Mouse (Mus musculus): ENCODE measurements around the gene Acss1.

Gene Acss1

DNA sequence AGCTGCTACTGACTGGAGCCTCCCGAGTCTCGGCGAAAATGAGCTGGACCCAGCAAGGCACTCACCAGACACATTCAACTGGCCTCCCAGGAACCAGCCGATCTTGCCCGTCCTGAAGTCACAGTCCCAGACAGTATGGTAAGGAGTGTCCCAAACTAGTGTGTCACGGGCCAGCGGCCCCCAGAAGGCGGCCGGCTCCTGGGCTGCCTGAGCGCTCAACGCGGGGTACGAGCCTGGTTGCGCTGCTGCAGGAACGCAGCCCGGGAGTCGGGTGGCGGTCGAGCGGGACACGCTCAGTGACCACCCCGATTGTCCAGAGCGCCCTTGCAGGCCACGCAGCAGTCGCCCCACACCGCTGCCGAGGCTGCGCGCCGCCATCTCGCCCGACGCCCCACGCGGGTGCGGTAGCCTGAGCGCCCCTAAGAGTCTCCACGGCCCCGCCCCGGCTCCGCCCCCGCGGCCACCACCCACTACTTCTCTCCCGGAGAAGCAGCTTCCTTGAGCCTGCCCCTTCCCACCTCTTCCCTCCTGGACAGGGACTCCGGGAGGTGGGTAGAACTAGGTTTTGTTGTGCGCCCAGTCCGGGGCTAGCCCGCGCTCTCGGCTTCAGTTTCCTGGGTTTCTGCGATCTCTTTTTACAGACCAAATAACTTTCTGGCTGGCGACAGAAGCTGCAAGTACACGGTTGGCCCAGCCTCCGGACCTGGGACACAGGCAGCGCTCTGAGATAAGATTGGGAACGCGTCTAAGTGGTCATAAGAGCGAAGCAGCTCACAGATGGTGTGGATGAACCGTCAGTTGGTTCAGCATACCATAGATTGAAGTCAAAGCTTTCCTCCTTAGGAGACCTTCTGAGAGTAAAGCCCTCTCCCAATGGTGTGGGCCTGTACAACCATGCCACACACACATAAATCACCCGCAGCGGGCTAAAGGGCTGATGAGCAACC, at the start of gene Acss1:
Gene Acss1 (minus strand): TSS at position 681 of the 947 bp plus-strand sequence.
- DNase-seq (ENCODE audit: low read depth), result peak; percentile 71

GRCm38 (mm10) chr2:150712167-150712674, 43.9 kb upstream of the Acss1 start:
- no peak for DNase-seq (ENCODE audit: low read depth)

DNA sequence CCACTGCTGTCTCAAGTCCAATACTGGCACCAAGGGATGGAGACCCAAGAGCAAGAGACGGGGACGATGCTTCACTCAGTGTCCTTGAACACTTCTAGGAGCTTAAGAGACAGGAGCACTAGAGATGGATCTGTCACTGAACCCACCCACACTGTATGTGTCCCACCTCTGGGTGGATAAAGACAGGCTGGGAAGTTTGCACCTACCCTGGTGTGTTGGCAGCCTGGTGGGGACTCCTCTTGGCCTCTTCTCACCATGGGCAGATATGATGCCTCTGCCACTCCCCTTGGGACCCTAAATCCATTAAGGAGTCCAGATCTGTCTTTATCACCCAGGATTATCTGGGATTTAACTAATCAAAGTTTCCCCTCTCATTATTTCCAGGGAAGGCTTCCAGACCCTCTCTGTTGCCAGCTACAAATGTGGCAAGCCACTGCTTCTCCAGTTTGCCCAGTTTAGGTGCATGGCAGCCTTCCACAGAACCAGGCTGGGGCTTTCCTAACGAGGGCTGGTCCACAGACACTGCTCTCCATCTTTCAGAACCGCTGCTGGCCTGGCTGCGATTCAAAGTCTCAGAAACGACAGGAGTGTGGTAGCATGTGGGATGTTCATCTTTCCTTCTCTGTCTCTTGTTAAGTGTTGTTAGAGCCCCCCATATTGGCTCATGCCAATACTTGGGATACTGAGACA, 23.3 kb upstream of the Acss1 start:
- DNase-seq (ENCODE audit: low read depth), result no peak

GRCm38 (mm10) chr2:150690216-150690615, 21.9 kb upstream of the Acss1 start:
- no peak for DNase-seq (ENCODE audit: low read depth)

GRCm38 (mm10) chr2:150689223-150689800, 21.0 kb upstream of the Acss1 start, which contains the start of gene Vsx1:
Gene Vsx1, minus strand, starts transcription at chr2:150689360.
- DNase-seq (ENCODE audit: low read depth), result no peak

DNA sequence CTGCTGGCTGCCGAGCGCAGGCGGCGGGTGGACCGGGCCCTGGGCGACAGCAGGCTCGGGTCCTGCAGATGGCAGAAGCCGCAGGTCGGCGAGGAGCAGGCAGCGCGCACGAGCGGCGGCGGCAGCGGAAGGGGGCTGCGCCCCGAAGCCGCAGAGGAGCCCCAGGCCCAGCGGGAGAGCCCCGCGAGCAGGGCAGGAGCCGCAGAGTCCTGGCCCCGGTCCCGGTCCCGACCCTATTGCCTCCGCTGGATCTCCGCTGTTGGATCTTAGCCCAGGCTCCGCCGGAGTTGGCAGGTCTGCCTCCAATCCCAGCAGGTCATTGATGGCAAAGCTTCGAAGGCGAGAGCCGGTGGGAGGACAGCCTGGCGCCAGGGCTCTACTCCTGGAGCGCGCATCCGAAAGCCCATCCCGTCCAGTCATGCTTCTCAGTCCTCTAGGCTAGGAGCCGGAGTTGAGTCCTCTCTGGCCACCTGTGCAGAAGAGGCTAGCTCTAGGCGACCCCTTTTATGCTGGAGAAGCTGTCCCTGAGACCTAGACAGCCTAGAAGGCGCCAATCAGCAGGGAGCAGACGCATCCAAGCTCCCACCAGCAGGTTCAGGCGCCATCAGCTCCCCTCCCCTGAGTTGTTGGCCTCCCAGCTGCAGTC, 20.4 kb upstream of the Acss1 start:
- no peak for DNase-seq (ENCODE audit: low read depth)

DNA sequence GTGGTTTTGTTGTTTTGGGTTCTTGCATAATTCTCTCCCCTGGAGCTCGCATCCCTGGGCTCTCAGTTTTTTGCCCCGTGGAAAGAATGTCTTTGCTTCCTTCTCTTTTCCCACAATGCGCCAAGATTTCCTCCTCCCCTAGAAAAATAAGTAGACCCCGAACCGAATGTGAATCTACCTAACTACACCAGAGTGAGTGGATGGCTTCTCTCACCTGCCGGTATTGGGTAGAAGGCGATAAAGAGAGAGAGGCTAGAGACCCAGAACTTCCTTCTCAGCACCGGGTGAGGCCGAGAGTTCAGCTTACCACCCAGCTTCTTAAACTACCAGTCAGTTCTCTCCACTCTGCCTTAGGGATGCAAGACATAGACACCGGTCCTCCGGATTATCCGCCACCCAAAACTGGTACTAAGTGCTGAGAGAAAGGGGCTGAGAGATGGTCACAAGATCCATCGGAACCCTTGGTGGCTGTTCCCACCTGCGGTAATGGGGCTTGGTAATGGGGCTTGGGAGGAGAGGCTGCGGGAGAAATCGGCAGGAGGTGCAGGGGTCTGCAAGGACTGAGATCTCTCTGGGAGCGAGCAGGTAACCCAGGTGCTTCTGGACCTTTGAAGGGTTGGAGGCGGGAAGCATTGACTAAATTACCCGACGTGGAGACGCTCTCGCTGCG, 19.7 kb upstream of the Acss1 start:
- DNase-seq (ENCODE audit: low read depth), result no peak

DNA sequence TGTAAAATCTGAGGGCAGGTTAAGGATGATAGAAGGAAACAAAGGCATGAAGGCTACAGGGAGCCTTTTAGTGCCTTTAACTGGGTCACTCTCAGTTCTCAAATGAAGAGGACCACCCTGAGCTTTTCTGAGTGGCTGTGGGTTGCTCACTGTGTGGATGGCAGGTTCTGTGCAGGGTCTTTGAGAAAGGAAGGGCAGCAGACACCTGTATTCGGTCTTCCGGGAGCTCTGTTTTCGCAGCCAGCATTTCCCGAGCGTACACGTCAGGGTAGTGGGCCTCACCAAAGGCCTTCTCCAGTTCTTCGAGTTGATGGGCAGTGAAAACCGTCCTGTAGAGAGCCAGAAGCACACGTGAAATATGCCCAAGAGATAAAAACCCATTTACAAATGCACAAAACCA, 17.1 kb upstream of the Acss1 start:
- no peak for DNase-seq (ENCODE audit: low read depth)

GRCm38 (mm10) chr2:150684451-150684850, 16.2 kb upstream of the Acss1 start:
- DNase-seq (ENCODE audit: low read depth), result no peak

GRCm38 (mm10) chr2:150681581-150681980, 13.3 kb upstream of the Acss1 start:
- DNase-seq (ENCODE audit: low read depth), result no peak

- DNase-seq (ENCODE audit: low read depth), result peak; percentile 73
Observed at GRCm38 (mm10) chr2:150678392-150678791, 10.1 kb upstream of the Acss1 start.

GRCm38 (mm10) chr2:150675525-150675924, 7.2 kb upstream of the Acss1 start:
- no peak for DNase-seq (ENCODE audit: low read depth)

DNA sequence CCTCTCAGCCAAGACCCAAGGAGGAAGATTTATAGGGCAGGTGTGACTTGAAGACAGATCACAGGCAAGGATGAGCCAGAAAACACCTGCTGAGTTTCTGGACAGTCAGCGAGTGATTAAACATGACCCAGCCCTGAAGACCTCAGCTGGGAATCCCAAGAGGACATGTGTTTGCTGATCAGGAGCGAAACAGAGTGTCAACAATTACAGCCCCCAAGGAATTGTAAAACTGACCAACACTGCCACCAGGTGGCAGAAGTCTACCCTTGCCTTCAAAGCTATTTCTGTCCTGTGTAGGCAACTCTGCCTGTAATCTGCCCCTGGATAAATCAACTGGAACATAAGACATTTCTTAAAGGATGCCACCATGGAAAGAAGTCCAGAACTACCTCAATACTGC, 6.6 kb upstream of the Acss1 start:
- peak; percentile 84 for DNase-seq (ENCODE audit: low read depth)

DNA sequence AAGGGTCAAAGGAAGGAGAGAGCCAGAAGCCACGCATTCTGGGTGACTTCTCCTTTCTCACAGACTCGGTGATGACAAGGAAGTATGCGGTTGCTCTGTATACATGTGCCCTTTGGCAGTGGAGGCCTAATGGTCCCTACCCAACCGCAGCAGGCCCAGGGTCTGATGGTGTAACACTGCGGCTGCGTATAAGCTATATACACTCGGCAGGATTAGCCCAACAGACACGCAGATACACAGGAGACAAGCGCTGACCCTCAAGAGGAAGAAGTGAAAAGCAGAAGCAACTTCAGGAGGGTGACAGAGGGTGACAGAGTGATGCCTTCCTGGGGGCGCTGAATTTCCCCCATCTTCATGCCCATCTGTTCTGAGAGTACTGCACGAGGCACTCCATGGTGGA, 5.6 kb upstream of the Acss1 start:
- no peak for DNase-seq (ENCODE audit: low read depth)

DNA sequence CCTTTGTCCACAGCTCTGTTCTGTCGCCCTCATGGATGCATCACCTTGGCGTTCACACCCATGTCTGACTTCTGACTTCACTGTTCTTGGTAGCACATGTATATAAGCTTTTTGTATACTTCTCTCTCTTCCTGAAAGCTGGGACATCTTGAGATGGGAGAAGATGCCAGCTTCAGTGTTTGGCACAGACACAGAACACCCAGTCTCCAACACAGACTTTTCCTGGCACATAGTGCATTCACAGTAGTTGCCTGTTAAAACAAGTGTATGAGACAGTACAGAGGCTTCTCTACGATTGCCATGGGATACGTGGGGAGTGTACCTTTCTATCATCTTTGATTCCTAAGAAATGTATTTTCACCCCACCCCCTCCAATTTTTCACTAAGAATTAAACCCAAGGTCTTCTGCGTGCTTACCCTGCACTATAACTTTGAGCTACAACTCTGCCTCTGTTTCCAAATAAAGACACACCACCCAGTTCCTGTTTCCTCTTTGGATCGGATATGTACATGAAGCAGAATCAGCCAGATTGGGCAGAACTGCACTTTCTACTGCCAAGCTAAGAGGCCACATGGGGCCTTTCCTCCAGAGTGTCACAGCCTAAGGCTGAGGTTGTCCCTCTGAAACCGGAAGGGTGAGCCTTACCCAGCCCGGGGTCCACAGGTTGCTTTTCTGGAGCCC, 3.5 kb upstream of the Acss1 start:
- DNase-seq (ENCODE audit: low read depth), result no peak

- no peak for DNase-seq (ENCODE audit: low read depth)
Observed at GRCm38 (mm10) chr2:150670926-150671325, 2.6 kb upstream of the Acss1 start.

DNA sequence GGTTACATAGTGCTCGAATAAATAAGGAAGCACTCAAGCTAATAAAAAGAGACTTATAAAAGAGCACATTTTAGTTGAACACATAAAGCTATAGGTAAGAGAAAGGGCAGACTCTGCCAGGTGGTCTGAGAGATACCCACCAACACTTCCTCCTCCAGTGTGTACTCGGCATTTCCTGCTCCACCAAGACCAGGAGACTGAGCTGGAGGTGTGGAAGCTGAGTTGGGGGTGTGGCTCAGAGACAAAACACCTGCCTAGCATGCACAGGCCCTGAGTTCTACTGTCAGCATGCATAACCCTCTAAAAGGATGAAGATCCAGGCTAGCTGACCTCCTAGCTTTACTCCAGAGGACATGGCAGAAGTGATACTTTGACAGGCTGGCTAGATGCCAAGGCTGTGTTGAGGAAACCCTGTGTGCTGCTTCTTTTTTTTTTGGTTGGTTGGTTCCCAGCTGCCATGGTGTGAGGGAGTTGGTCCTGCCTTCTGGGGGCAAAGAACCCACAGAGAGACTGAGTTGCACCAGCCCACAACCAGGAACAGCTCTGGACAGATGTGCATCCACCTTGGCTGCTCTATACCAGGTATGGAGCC, 1.2 kb upstream of the Acss1 start:
- no peak for DNase-seq (ENCODE audit: low read depth)

- DNase-seq (ENCODE audit: low read depth), result no peak
Observed at GRCm38 (mm10) chr2:150668956-150669355, 656 bp upstream of the Acss1 start.

GRCm38 (mm10) chr2:150667065-150667819, 1.1 kb downstream of the Acss1 start:
- DNase-seq (ENCODE audit: low read depth), result peak; percentile 59

DNA sequence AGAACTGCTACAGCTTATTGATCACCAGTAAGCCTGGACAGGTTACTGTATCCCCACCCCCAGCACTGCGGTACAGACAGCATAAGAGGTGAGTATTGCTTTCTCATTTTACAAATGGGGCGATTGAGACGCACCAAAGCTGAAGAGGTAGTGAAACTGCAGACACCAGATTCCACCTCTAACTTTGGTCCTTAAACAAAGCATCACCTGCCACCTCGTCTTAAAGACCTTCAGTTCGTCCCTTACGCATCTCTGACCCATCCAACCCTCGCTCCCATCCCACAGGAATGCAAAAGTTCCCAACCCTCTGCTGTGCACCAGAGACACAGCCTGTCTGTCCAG, 1.6 kb downstream of the Acss1 start:
- DNase-seq (ENCODE audit: low read depth), result no peak
